ENCODE assay signal across 18 mouse cellular contexts in genomic region chr10:39167611-39168010, GRCm38 (mm10). TPM values are rescaled to one million over a fixed set of nuclear protein-coding genes. Genes with fewer than 3 reads are reported as not detected.
"Had no signal": no experiment of that assay in that cellular context is flagged by ENCODE, and none has a peak within 500 bp of the region (broad histone marks: within the 10 kb centered on the region; RNA-seq: fewer than 3 reads in every experiment).

No protein-coding gene starts in this region.

- DNase-seq: lung, adult 18-20 months; lung, embryonic 14.5 days; lung, postnatal 10 days; lung, postnatal 4 days; midbrain, embryonic 14.5 days; retina, postnatal 1 day; right cerebral cortex, postnatal 14 days; thymus, adult 2 months; thymus, postnatal 25 days had no signal

- H3K27me3 ChIP-seq: neural tube, embryonic 12.5 days; stomach, embryonic 15.5 days had no signal

- ATAC-seq: midbrain, embryonic 16.5 days had no signal

- H3K36me3 ChIP-seq: midbrain, embryonic 10.5 days; midbrain, embryonic 12.5 days; neural tube, embryonic 12.5 days; stomach, embryonic 15.5 days had no signal

- H3K9me3 ChIP-seq: midbrain, embryonic 10.5 days; midbrain, embryonic 12.5 days; neural tube, embryonic 12.5 days; stomach, embryonic 15.5 days had no signal

- H3K4me3 ChIP-seq: midbrain, embryonic 10.5 days; midbrain, embryonic 12.5 days; myocyte; neural tube, embryonic 12.5 days; stomach, embryonic 15.5 days had no signal

- H3K27ac ChIP-seq: midbrain, embryonic 10.5 days; midbrain, embryonic 12.5 days; neural tube, embryonic 12.5 days; stomach, embryonic 15.5 days; stomach, postnatal 0 days had no signal

- H3K4me2 ChIP-seq: lung, embryonic 14.5 days; midbrain, embryonic 12.5 days; neural tube, embryonic 12.5 days; stomach, embryonic 15.5 days had no signal

- H3K9ac ChIP-seq: lung, embryonic 14.5 days; midbrain, embryonic 12.5 days; neural tube, embryonic 12.5 days; stomach, embryonic 15.5 days had no signal

RNA-seq across cellular contexts. Expression of gene Ccn6, which starts 4.0 kb away (rescaled TPM):
- polyA plus RNA-seq: liver, embryonic 16.5 days; myocyte; testis, adult 2 months; thymus, adult 2 months had no signal
